In the genomic region with DNA sequence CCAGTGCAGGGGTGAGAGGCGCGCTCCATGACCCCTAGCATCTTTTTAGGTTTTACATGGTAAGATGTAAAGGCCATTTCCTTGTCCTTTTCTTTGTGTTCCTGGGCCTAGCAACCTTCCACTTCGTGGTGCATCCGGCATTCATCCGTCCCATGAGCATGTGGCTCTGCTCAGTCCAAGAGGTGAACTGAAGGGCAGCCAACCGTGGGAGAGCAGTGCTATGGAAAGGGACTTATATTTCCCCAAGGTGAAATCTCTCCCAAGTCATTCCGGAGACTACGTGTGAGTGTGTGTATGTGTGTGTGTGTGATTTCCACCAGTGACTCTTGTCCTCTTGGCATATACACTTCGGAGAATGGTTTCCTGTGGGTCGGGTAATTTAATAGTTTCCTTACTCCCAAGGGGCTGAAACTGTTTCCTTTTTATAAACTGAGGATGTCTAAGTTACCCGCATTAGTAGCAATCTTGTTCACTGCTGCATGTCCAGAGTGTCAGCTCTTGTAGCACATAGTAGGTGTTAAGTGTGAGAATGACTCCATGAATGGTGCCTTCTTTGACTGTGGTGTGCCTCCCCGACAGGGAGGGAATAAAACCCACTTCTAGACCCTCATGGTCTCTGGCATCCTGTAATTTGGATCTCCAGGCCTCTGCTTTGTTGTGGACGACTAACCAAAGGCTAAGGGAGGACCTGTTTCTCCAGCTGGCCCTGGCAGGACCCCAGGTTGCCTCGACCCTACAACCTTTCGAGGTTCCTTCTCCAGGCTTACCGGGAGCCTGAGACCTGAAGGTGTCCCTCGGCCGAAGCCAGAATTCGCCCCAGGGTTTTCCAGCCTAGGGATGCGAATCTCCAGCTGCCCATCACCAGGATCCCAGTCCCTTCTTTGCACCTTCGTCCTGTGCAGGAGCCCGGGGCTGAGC, we compare ENCODE assay signal across 7 mouse cellular contexts. TPM values are rescaled to one million over a fixed set of nuclear protein-coding genes. Genes with fewer than 3 reads are reported as not detected.
DNase-seq lines count a peak whose midpoint lies in the region; ATAC-seq and TF ChIP-seq lines count a peak whose summit lies in the region.

No protein-coding gene starts in this region.

- no peak for TF ChIP-seq POLR2A in spleen, adult 2 months (IDR thresholded peaks at IDR 0.05; ENCODE audit: low read depth, low read length)
- no peak for TF ChIP-seq POLR2A in heart, adult 2 months (IDR thresholded peaks at IDR 0.05; ENCODE audit: insufficient read depth, low read depth, low read length)

- H3K9ac ChIP-seq in heart, adult 2 months (ENCODE audit: low read depth, low read length) = peak overlapping the region; percentile 76
- H3K9ac ChIP-seq in kidney, postnatal 0 days (ENCODE audit: low read depth, low read length) = peak overlapping the region; percentile 99
- peak overlapping the region; percentile 100 for H3K9ac ChIP-seq in neural tube, embryonic 14.5 days (replicated peaks; ENCODE audit: low read depth, low read length)

- peaks cover 11% of the 10 kb centered on the region for H3K27me3 ChIP-seq in spleen, adult 2 months (ENCODE audit: control insufficient read depth, insufficient read depth, low read length)
- no peaks in the 10 kb centered on the region for H3K27me3 ChIP-seq in heart, adult 2 months (ENCODE audit: control insufficient read depth, insufficient read depth, low read length)
- no peaks in the 10 kb centered on the region for H3K27me3 ChIP-seq in kidney, postnatal 0 days (ENCODE audit: insufficient read depth, low read length)
- no peaks in the 10 kb centered on the region for H3K27me3 ChIP-seq in neural tube, embryonic 14.5 days (ENCODE audit: control insufficient read depth, insufficient read depth, low read length)

- TF ChIP-seq EP300 in heart, adult 2 months (IDR thresholded peaks at IDR 0.05; ENCODE audit: insufficient read depth, low read depth, low read length) = no peak

- H3K27ac ChIP-seq in spleen, adult 2 months (ENCODE audit: insufficient read depth, low read length) = no peak overlapping the region
- peak overlapping the region; percentile 95 for H3K27ac ChIP-seq in heart, adult 2 months
- peak overlapping the region; percentile 93 for H3K27ac ChIP-seq in kidney, postnatal 0 days
- H3K27ac ChIP-seq in neural tube, embryonic 14.5 days (ENCODE audit: low read depth, low read length) = peak overlapping the region; percentile 99

- peak overlapping the region; percentile 97 for H3K4me2 ChIP-seq in kidney, postnatal 0 days (ENCODE audit: low read length)
- H3K4me2 ChIP-seq in neural tube, embryonic 14.5 days (ENCODE audit: low read depth, low read length) = peak overlapping the region; percentile 74

- no peaks in the 10 kb centered on the region for H3K9me3 ChIP-seq in kidney, postnatal 0 days (replicated peaks; ENCODE audit: low read length)
- no peaks in the 10 kb centered on the region for H3K9me3 ChIP-seq in neural tube, embryonic 14.5 days (ENCODE audit: control insufficient read depth, low read length)

- intact Hi-C loops in heart, adult 2 months (cut with DNase I) = loop anchor here (1.0 to 2.0 kb wide), 3 partner anchors 15 to 75 kb away; a partner anchor contains a TSS

- no peak for ATAC-seq in kidney, postnatal 0 days (replicated peaks; ENCODE audit: low FRiP score, low read depth)
- no peak for ATAC-seq in neural tube, embryonic 14.5 days (ENCODE audit: low read depth)

- peaks cover 2% of the 10 kb centered on the region for H3K4me1 ChIP-seq in spleen, adult 2 months (ENCODE audit: control insufficient read depth, insufficient read depth, insufficient read length)
- H3K4me1 ChIP-seq in heart, adult 2 months (ENCODE audit: control insufficient read depth, insufficient read depth, low read length) = peaks cover 6% of the 10 kb centered on the region
- peaks cover 29% of the 10 kb centered on the region for H3K4me1 ChIP-seq in kidney, postnatal 0 days (replicated peaks; ENCODE audit: insufficient read depth, low read length)
- peaks cover 34% of the 10 kb centered on the region for H3K4me1 ChIP-seq in neural tube, embryonic 14.5 days (ENCODE audit: control insufficient read depth, insufficient read depth, low read length)

- H3K36me3 ChIP-seq in spleen, adult 2 months (ENCODE audit: control insufficient read depth, insufficient read depth, low read length) = no peaks in the 10 kb centered on the region
- H3K36me3 ChIP-seq in heart, adult 2 months (ENCODE audit: control insufficient read depth, insufficient read depth, low read length) = no peaks in the 10 kb centered on the region
- peaks cover 5% of the 10 kb centered on the region; the same call in 1 of the 2 replicates for H3K36me3 ChIP-seq in kidney, postnatal 0 days (ENCODE audit: insufficient read depth, low read length)
- peaks cover 3% of the 10 kb centered on the region for H3K36me3 ChIP-seq in neural tube, embryonic 14.5 days (ENCODE audit: control insufficient read depth, insufficient read depth, low read length)

- H3K4me3 ChIP-seq in spleen, adult 2 months (ENCODE audit: extremely low read depth, insufficient read depth, insufficient read length) = peak overlapping the region; percentile 66; the same call in 1 of the 2 replicates
- peak overlapping the region; percentile 74 for H3K4me3 ChIP-seq in heart, adult 2 months
- H3K4me3 ChIP-seq in kidney, postnatal 0 days (replicated peaks; ENCODE audit: low read depth, low read length) = peak overlapping the region; percentile 82
- peak overlapping the region; percentile 93 for H3K4me3 ChIP-seq in neural tube, embryonic 14.5 days (ENCODE audit: low read depth, low read length)

- no peak for TF ChIP-seq CTCF in spleen, adult 2 months (IDR thresholded peaks at IDR 0.05; ENCODE audit: extremely low read depth, insufficient read depth, insufficient read length, insufficient replicate concordance)
- TF ChIP-seq CTCF in heart, adult 2 months (IDR thresholded peaks at IDR 0.05) = no peak
- TF ChIP-seq CTCF in kidney, postnatal 0 days (IDR thresholded peaks at IDR 0.05; ENCODE audit: low read depth) = no peak

- WGBS in spleen, adult 2 months = 54% methylated on average over 22 of the region's 22 CpGs
- 27% methylated on average over 22 of the region's 22 CpGs for WGBS in heart, adult 2 months
- WGBS in kidney, postnatal 0 days = 12% methylated on average over 22 of the region's 22 CpGs
- WGBS in neural tube, embryonic 14.5 days = 19% methylated on average over 22 of the region's 22 CpGs

- 0 out of 2 replicates have a peak, but pooled peaks cover 1% of the 10 kb centered on the region for H3K79me2 ChIP-seq in heart, adult 2 months (replicated peaks; ENCODE audit: control insufficient read depth, insufficient read depth, low read length)

- no peak for DNase-seq in spleen, adult 2 months (ENCODE audit: low read depth in 1 of 2, low spot score in 2 of 2)
- no peak for DNase-seq in spleen, adult 12 weeks (ENCODE audit: low spot score)
- DNase-seq in heart, adult 2 months = no peak
- peak; percentile 76 for DNase-seq in kidney, postnatal 0 days (ENCODE audit: low spot score)
- no peak for DNase-seq in ovary, postnatal 10 days (ENCODE audit: low spot score)
- DNase-seq in spleen, adult 18-20 months = no peak

RNA-seq across cellular contexts. Expression of a gene that starts 1.2 kb away (rescaled TPM):
- polyA plus RNA-seq in spleen, adult 2 months (2012; rRNA removed) = 10.1 and 12.3 TPM in 2 replicates
- total RNA-seq in heart, adult 2 months (2021) = 10 to 100 TPM; 13.1 to 13.4 TPM
- 16.4 and 25.7 TPM in 2 replicates for polyA plus RNA-seq in heart, adult 2 months (2012; rRNA removed)
- polyA plus RNA-seq in kidney, postnatal 0 days (2015; fragmentation: Nextera tagmentation; extraction: Ambion mirVana) = 4.8 and 5.2 TPM in 2 replicates
- polyA plus RNA-seq in neural tube, embryonic 14.5 days (2014; fragmentation: Nextera tagmentation; extraction: Ambion mirVana) = 17.0 and 17.2 TPM in 2 replicates

RNA-seq across cellular contexts. Expression of a gene that starts 33.4 kb away (rescaled TPM):
- 10.3 and 12.2 TPM in 2 replicates for polyA plus RNA-seq in spleen, adult 2 months (2012; rRNA removed)
- 10 to 100 TPM; 11.6 to 14.0 TPM for total RNA-seq in heart, adult 2 months (2021)
- 12.4 and 13.4 TPM in 2 replicates for polyA plus RNA-seq in heart, adult 2 months (2012; rRNA removed)
- polyA plus RNA-seq in kidney, postnatal 0 days (2015; fragmentation: Nextera tagmentation; extraction: Ambion mirVana) = 19.2 and 21.9 TPM in 2 replicates
- polyA plus RNA-seq in neural tube, embryonic 14.5 days (2014; fragmentation: Nextera tagmentation; extraction: Ambion mirVana) = 15.8 and 22.6 TPM in 2 replicates
